Mouse (Mus musculus): ENCODE results near the gene Rps6ka2.
"Not testable (repeated sequence)": the region's sequence is repeated elsewhere in the genome, so short reads cannot be mapped to it uniquely, and the experiment has no call there.

Gene Rps6ka2

GRCm38 (mm10) chr17:7170304-7171295 is 685 bp downstream of the Rps6ka2 start:
- in situ Hi-C loops (cut with MboI; ENCODE audit: unreplicated experiment in 2 of 2), result no loop called here

GRCm38 (mm10) chr17:7173331-7174028 is 3.6 kb downstream of the Rps6ka2 start:
- in situ Hi-C loops (cut with MboI; ENCODE audit: unreplicated experiment in 2 of 2), result no loop called here

DNA sequence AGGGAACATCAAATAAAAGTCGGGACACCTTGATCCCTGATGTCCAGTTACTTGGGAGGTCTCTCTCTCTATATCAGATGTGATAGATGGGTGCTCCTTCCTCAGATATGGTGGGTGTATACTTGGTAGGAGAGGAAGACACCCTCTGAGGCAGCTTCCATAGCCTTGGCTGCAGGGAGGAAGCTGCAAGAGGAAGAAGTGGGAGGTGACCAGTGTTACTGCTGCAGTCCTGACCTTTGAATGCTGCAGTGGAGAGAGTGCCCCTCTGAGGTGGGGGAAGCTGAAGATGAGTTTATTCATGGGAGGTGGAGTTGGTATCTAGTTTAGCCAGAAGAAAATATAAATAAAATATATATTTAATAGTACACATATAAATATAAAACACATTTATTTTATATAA is 5.4 kb downstream of the Rps6ka2 start:
- in situ Hi-C loops (cut with MboI; ENCODE audit: unreplicated experiment in 2 of 2), result no loop called here

- in situ Hi-C loops (cut with MboI; ENCODE audit: unreplicated experiment in 2 of 2), result no loop called here
Measured at GRCm38 (mm10) chr17:7176394-7176793, 6.5 kb downstream of the Rps6ka2 start.

DNA sequence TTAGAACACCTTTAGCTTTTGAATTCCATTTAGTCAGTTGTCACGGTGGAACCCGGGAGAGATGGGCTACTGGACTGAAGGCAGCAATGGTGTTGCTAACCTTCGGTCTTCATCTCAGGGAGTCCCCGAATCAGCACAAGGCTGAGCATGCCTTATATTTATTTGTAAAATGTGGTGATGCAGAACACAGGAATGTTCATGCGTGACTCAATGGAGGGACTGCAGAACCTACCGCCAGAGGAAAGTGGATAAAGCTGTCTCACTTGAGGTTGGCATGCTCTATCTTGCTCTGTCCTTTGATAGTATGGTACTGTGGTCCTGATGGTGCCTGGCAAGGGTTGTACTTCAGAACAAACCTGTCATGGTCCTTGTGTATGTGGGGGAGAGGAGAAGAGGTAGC is 8.3 kb downstream of the Rps6ka2 start:
- in situ Hi-C loops (cut with MboI; ENCODE audit: unreplicated experiment in 2 of 2), result no loop called here

- in situ Hi-C loops (cut with MboI; ENCODE audit: unreplicated experiment in 2 of 2), result no loop called here
Measured at GRCm38 (mm10) chr17:7182187-7182586, 12.3 kb downstream of the Rps6ka2 start.

DNA sequence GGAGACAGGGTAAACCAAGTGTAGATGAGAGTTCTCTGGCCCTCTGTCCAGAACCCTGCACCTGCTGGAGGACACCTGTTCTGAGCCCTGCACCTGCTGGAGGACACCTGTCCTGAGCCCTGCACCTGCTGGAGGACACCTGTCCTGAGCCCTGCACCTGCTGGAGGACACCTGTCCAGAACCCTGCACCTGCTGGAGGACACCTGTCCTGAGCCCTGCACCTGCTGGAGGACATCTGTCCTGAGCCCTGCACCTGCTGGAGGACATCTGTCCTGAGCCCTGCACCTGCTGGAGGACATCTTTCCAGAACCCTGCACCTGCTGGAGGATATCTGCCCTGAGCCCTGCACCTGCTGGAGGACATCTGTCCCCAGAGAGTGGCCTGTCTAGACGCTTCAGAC is 17.1 kb downstream of the Rps6ka2 start:
- in situ Hi-C loops (cut with MboI; ENCODE audit: unreplicated experiment in 2 of 2), result not testable (repeated sequence)

DNA sequence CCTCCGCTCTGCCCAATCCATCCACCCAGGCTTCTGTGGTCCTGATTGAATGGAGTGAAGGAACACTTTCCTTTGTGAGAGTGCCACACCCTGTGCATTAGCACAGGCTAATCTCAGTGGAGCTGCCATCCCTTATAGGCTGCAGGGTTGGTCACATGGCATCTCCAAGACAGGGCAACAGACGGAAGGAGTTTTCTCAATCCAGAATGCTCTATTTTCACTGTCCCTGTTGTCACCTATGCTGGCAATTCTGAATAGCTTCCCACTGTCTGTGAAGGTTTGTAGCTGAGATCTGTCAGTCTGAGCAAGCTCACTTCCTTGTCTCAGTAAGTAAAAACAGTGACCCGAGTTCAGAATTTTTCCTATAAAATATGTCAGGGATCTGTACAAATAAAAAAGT is 19.5 kb downstream of the Rps6ka2 start:
- in situ Hi-C loops (cut with MboI; ENCODE audit: unreplicated experiment in 2 of 2), result no loop called here

GRCm38 (mm10) chr17:7189975-7190374 is 20.1 kb downstream of the Rps6ka2 start:
- in situ Hi-C loops (cut with MboI; ENCODE audit: unreplicated experiment in 2 of 2), result no loop called here

- in situ Hi-C loops (cut with MboI; ENCODE audit: unreplicated experiment in 2 of 2), result no loop called here
Measured at GRCm38 (mm10) chr17:7194140-7194840, 24.4 kb downstream of the Rps6ka2 start.

DNA sequence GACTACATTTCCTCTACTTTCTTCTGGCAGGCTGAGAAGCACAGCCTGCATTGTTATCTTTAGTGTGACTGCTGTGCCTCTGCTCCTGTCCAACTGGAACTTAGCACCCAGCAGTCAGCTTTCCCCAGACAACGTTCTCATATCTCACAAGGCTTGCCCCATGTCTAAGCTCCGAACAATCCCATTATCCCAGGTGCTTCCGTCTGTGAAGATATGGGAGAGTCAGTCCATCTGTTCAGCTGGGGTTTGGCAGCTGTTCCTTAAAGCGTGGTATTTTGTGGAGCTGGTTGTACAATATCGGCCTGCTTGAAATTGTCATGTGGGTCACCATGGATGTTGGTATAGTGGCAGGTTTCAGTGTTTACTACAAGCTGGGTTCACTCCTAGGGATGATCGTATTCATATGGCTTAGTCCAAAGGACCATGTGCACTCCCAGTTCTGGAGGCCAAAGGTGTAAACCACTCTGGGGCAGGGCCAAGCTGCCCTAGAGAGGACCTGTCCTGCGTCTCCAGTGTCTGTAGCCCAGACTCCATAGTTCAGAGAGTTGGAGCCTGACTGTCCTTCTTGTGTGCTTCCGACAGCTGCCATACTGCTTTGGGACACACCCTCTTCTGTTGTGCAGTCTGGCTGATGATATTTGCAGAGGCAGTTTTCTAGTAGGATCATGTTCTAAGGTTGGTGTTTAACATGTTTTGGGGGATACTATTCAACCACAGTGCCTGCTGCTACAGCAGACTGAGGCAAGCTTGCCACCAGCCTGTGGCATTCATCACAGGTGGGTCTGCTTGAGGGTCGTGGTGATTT is 27.4 kb downstream of the Rps6ka2 start:
- in situ Hi-C loops (cut with MboI; ENCODE audit: unreplicated experiment in 2 of 2), result no loop called here

- in situ Hi-C loops (cut with MboI; ENCODE audit: unreplicated experiment in 2 of 2), result no loop called here
Measured at GRCm38 (mm10) chr17:7204771-7205406, 35.0 kb downstream of the Rps6ka2 start.

GRCm38 (mm10) chr17:7206434-7207145 is 36.7 kb downstream of the Rps6ka2 start:
- in situ Hi-C loops (cut with MboI; ENCODE audit: unreplicated experiment in 2 of 2), result no loop called here

GRCm38 (mm10) chr17:7210648-7211047 is 40.7 kb downstream of the Rps6ka2 start:
- in situ Hi-C loops (cut with MboI; ENCODE audit: unreplicated experiment in 2 of 2), result no loop called here

GRCm38 (mm10) chr17:7211893-7212292 is 42.0 kb downstream of the Rps6ka2 start:
- in situ Hi-C loops (cut with MboI; ENCODE audit: unreplicated experiment in 2 of 2), result no loop called here

GRCm38 (mm10) chr17:7213214-7213613 is 43.3 kb downstream of the Rps6ka2 start:
- in situ Hi-C loops (cut with MboI; ENCODE audit: unreplicated experiment in 2 of 2), result no loop called here

DNA sequence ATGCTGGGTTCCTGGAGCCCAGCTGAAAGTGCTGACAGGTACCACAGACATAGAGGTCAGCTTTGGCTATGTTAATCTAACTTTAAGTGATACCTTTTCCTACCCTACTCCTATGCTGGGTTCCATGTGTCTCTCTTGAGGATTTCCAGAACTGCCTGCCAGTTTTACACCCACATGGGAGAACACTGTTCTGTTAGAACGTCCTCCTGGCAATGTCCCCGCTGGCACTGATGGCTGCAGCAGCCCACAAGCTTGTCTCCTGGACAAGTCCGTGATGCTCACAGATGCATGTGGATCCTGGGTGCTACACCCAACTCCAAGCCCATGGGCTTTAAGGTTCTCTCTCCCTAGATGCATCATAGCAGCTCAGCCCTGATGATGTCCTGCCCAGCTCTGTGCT is 44.1 kb downstream of the Rps6ka2 start:
- in situ Hi-C loops (cut with MboI; ENCODE audit: unreplicated experiment in 2 of 2), result no loop called here

DNA sequence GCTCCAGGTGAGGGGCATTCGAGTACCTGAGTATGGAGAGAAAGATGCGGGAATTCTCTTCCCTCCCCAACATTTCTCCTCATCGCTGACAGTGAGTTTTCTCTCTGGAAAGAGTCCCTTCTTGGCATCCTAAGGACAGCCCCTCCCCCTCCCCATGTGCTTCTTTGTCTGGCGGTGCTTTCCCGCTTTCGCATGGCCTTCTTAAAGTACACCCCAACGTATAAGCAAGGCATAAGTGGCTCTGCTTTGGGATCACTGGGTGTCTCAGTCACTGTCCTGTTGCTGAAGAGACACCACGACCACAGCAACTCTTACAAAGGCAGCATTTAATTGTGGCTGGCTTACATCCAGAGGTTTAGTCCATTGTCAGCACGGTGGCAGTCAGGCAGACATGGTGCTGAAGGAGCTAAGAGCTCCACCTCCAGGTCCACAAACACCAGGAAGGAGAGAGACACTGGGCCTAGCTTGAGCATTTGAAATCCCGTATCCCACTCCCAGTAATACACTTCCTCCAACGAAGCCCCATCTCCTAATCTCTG is 47.9 kb downstream of the Rps6ka2 start:
- in situ Hi-C loops (cut with MboI; ENCODE audit: unreplicated experiment in 2 of 2), result no loop called here

DNA sequence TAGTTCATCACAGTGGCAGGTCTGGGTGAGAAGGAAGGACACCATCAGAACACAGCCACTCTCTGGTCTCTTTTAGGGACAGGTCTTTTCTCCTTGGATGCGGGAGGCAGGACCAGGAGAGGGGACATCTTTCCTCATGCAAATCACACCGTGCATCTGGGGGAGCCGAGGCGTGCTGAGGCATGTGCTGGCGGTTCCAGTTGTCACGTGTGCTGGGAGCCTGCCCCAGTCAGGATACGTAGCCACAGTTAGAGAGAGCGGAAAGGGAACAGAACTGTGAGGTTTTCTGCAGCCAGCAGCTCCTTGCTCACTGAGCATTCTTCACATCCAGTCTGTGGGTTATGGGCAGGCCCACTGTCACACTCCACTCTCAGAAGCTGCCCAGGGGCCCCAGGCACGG is 48.5 kb downstream of the Rps6ka2 start:
- in situ Hi-C loops (cut with MboI; ENCODE audit: unreplicated experiment in 2 of 2), result no loop called here
